Mouse (Mus musculus) ES-Bruce4 (cell line): Measurements from ENCODE around the gene Asap3.

Source experiments
- CTCF ChIP-seq: IDR thresholded peaks from one replicate; pipeline ENCODE4 v1.8.1; 2011; ENCODE audit warnings: low read depth, low read length
- EP300 ChIP-seq: IDR thresholded peaks from 2 replicates; pipeline ENCODE4 v1.6.1; 2011; ENCODE audit warnings: low read depth, low read length; ENCODE audit not compliant: insufficient read depth
- POLR2A ChIP-seq: IDR thresholded peaks from one replicate; pipeline ENCODE4 v1.8.1; 2011; ENCODE audit warnings: low read length; ENCODE audit not compliant: insufficient read depth

DNA sequence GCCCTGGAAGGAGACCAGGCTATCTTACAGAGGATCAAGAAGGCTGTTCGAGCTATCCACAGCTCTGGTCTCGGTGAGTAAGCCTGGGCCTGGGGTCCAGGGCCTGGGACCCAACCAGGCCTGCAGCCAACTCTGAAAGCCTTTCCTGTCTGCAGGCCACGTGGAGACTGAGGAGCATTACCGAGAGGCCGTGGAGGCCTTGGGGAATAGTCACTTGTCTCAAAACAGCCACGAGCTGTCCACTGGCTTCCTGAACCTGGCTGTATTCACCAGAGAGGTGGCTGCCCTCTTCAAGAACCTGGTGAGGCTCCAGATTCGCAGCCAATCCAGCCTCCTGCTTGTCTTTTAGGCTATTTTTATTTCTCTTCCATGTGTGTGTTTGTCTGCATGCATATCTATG, 21.2 kb downstream of the Asap3 start:
- TF ChIP-seq CTCF: no peak
- no peak for TF ChIP-seq EP300
- no peak for TF ChIP-seq POLR2A
